Mouse (Mus musculus): ENCODE data around the gene Trip4.

Gene Trip4

DNA sequence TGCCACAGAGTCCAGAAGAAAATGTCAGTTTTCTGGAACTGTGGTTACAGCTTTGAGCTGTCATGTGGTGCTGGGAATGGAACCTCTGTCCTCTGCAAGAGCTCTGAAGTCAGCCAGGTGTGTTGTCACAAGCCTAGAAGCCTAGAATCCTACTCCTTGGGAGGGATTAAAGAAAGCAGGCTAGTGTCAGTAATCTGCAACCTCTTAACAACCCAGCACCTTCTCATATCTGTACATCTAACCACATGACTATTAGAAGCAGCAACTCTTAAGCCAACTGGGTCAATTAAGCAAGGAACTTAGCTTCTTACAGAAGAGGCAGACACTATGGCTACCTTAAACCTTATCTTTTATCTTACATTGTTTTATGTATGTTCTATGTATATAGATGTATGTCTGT lies 71.7 kb downstream of the Trip4 start:
- DNase-seq (ENCODE audit: inconsistent age in 2 of 2, low spot score in 1 of 2) = no peak

GRCm38 (mm10) chr9:65834628-65835354 lies 73.8 kb downstream of the Trip4 start:
- DNase-seq (ENCODE audit: inconsistent age in 2 of 2, low spot score in 1 of 2) = no peak

- DNase-seq (ENCODE audit: inconsistent age in 2 of 2, low spot score in 1 of 2) = no peak
Measured at GRCm38 (mm10) chr9:65833640-65834039, 75.0 kb downstream of the Trip4 start.

- DNase-seq (ENCODE audit: inconsistent age in 2 of 2, low spot score in 1 of 2) = no peak
Measured at GRCm38 (mm10) chr9:65833230-65833629, 75.4 kb downstream of the Trip4 start.

GRCm38 (mm10) chr9:65832041-65832440 lies 76.6 kb downstream of the Trip4 start:
- DNase-seq (ENCODE audit: inconsistent age in 2 of 2, low spot score in 1 of 2) = no peak

DNA sequence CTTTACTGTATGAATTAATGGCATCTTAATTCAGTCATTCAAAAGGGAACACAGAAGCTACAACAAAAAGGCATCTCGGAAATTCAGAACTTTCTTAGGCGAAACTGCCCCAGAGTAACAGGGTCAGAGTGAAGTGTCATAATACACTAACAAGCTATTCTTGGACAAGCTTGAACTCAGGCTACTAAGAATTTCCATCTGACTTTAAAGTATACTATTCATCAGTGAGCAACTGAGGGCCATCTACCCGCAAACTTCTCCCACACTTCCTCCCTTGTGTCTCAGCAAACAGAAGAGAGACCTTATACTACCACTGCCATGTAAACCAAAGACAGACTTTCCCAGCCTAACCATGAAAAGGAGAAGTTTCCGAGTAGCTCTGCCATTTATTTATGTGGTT lies 77.4 kb downstream of the Trip4 start:
- no peak for DNase-seq (ENCODE audit: inconsistent age in 2 of 2, low spot score in 1 of 2)

DNA sequence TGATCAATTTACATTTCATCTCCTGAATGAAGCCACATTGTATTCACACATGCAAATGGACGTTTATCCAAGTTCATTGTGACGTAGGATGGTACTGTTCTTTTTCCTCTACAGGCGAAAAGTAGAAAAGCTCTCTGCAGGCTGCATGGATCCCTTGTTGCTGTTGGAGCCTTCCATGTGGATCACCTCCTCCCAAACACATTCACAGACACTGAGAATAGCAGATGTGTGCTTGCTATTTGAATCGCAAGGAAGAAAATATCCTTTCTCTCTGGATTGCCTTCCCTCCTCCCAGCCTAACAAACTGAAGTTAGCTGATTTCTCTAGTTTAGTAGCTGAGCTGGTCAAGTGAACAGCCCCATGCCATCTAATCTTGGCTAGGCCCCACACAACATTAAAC lies 78.3 kb downstream of the Trip4 start:
- no peak for DNase-seq (ENCODE audit: inconsistent age in 2 of 2, low spot score in 1 of 2)

DNA sequence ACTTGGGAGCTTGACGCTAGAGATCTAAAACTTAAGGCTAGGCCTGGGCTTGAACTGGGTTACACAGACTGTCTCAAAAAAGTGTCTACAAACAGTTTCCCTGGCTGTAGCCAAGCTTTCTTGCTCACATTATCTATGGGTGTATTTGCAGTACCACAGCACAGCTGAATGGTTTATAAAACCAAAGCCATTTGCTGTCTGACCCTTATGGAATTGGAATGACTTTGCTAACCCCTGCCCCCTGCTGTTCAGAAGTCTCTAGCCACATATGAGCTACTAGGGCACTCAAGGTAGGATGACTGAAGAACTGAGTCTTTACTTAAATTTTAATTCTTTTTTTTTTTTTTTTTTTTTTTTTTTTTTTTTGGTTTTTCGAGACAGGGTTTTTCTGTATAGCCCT lies 79.2 kb downstream of the Trip4 start:
- peak; percentile 57 to 77 for DNase-seq (ENCODE audit: inconsistent age in 2 of 2, low spot score in 1 of 2)

DNA sequence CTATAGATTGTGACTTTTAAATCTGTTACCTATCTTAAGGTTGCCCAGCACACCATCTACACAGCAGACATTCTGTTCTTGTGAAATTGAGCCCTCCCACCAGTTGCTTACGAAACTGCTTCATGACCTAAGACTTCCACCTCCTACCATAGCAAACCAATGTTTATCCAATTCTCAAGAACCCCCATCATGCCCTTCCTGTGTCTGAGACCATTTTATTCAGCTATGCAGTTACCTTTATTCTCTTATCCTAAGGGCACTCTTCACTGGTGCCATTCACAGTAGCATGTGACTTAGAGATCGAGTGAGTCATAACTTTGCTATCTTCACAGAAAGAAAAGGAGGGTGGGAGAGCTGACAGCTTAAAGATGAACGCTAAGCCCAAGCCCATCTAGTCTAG lies 80.1 kb downstream of the Trip4 start:
- peak; percentile 17 to 74 for DNase-seq (ENCODE audit: inconsistent age in 2 of 2, low spot score in 1 of 2)

DNA sequence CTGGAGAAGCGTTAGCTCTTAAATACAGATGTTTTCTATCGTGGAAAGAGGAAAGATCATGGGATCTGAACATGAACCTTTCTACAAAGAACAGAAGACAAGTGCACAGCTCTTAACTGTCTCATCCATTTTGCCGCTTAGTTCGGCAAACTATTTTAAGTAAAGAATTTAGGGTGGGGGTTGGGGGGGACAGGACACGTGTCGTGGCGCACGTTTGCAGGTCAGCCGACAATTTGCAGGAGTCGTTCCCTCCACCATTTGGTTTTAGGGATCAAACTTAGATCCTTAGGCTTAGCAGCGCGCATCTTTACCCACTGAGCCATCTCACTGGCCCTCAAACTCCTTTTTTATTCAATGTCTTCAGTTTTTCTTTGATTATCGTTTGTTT lies 80.6 kb downstream of the Trip4 start:
- peak in 1 of 2 experiments; percentile 21 for DNase-seq (ENCODE audit: inconsistent age in 2 of 2, low spot score in 1 of 2)

DNA sequence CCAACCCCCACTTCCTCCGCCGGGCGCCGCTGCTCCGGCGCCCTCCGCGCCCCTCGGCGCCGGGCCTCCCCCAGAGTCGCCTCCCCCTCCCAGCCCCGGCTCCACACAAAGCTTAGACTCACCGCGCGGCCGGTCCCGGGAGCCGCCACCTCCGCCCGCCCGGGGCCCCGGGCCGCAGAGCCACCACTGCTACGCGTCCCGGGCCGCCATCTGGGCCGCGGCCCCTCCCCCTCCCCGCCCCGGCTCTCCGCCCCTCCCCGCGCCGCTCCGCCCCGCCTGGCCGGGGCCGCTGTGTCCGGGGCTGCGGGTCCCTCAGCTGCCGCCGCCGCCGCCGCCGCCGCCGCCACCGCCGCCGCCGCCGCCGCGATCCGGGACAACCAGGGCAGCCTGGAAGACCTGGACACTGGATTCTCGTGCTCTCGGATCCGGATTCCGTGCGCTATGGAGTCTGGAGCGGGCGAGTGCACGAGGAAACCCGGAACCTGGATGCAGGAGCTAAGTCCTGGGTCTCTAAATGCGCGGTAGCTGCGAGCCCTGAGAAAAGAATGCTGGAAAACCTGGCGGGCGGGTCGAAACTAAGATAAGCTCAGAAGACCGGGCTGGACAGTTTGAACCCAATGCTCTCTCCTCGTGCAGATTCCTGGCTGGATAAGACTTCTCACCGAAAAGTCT lies 81.1 kb downstream of the Trip4 start, which contains the start of gene Zfp609:
Gene Zfp609, minus strand, starts transcription at position 221 of the 672 bp plus-strand sequence.
- DNase-seq (ENCODE audit: inconsistent age in 2 of 2, low spot score in 1 of 2) = peak; percentile 94 to 98

DNA sequence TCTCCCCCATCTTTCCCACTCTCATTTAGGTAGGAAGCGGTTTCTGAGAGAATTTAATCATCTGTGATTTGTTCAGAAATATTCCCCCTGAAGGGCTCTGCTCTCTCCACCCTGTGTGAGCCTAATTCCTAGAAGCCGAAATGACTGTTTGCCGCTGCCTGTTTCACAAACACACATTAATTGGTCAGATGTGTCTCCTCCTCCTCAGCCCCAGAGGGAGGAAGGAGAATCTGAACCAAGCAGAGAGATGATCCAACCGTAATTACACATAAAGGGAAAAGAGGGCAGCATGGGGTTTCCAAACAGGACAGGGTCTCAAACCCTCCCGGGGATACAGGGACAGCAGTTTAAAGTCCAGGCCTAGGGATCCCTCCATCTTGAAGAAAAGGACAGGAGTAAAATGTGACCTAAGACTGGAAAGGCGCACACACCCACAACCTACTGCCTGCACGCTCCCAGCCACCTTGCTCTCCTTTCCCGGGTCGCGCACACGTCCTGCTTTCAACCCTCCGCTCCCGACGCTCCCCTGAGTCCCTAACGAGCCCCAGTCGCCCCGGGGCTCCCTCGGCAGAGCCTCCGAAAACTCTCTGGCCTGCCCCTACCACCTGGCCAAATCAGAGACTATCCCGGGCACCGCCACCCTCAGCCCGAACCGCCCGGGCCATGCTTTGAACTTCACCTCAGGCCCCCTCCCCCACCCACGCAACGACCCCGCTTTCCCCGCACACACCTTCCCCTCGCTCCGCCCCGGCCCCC lies 81.8 kb downstream of the Trip4 start:
- DNase-seq (ENCODE audit: inconsistent age in 2 of 2, low spot score in 1 of 2) = peak; percentile 59 to 93

DNA sequence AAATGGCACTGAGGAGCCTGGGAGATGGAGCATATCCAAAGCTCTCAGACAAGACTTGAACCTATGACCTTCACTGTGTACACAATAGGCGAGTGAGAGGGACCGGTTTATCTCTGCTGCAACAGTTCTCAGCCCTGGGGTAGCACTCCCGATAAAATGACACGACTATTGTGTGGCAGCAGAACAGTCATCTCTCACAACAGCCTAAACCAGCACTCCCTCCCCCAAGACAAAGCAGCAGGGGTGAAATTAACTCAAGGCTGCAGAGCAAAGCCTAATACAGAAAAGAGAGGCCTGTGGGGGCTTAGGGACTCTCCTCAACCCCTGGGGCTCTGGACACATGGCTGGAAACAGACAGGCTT lies 82.4 kb downstream of the Trip4 start:
- DNase-seq (ENCODE audit: inconsistent age in 2 of 2, low spot score in 1 of 2) = peak in 1 of 2 experiments; percentile 18

DNA sequence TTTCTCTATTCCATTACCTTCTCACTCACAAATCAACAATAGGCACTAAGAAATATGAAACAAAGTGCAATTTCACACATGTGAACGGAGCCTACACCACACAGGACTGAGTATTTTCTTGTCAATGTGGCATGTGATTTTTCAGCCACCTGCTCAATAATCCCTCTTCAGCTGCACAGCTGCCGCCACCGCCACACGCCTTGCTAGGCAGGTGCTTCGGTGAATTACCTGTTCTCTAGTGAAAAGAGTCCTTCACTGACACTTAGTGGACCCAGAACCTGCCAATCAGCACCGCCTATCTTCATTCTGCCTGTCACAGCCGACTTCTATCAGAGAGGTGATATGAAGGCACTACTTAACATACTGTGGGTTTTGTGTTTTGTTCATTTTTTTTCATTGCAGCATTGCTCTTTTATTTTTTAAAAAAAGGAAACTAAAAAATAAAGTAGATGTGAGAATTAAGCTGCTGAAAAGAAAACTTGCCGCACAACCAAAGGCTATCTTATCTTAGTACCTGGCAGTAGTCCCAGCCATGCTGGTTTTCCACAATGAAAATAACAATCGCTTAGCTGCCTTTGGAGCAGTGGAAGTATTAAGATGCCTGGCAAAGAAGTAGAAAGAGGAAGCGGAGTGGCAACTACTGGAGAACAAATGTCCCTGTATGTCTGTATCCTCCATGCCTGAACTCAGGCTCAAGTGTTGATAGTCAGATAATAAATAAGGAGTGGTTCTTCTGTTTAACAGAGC lies 84.7 kb downstream of the Trip4 start:
- DNase-seq (ENCODE audit: inconsistent age in 2 of 2, low spot score in 1 of 2) = peak in 1 of 2 experiments; percentile 68

DNA sequence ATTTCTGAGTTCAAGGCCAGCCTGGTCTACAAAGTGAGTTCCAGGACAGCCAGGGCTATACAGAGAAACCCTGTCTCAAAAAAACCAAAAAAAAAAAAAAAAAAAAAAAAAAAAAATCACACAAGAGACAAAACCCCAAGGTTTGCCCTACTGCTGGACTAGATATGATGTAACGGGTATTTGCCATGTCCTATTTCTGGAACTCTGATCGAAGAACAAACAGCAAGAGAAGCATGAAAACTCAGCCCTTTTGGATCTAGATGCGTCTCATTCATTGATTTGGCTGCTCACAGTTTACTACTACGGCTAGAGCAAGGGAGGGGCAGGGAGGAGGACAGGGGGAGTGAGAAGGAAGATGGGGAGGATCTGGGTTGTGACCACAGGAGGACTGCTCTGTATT lies 86.6 kb downstream of the Trip4 start:
- DNase-seq (ENCODE audit: inconsistent age in 2 of 2, low spot score in 1 of 2) = no peak

GRCm38 (mm10) chr9:65820301-65820700 lies 88.3 kb downstream of the Trip4 start:
- no peak for DNase-seq (ENCODE audit: inconsistent age in 2 of 2, low spot score in 1 of 2)

DNA sequence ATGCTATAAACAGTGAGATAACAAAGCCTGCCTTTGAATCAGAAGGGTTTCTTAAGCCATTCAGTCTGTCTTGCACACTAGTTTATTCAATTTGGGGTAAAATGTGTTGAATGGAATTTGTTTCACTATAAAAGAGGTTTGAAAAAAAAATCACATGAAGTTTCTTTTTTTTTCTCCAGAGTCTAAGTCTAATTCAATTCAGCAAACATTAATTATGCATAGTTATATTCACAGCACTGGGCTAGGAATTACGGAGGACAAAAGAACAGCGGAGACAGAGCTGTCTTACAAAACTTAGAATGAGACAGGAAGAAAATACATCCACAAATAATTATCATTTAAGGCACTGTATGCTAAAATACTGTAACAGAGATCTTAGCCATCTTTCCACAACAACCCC lies 90.2 kb downstream of the Trip4 start:
- DNase-seq (ENCODE audit: inconsistent age in 2 of 2, low spot score in 1 of 2) = no peak

DNA sequence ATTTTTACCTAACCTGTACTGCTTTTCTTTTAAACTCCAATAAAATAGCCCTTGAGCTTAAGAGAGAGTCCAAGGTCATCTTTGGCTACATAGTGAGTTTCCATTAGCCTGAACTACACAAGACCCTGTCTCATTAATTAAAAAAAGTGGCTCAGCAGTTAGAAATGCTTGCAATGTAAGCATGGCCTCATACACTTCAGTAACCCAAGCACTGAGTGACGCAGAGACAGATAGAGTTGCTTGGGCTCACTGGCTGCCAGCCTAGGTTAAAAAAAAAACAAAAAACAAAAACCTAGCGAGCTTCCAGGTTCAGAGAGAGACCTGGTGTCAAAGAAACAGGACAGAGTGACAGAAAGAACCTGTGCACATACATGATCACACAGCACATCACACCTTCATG lies 95.8 kb downstream of the Trip4 start:
- DNase-seq (ENCODE audit: inconsistent age in 2 of 2, low spot score in 1 of 2) = no peak

DNA sequence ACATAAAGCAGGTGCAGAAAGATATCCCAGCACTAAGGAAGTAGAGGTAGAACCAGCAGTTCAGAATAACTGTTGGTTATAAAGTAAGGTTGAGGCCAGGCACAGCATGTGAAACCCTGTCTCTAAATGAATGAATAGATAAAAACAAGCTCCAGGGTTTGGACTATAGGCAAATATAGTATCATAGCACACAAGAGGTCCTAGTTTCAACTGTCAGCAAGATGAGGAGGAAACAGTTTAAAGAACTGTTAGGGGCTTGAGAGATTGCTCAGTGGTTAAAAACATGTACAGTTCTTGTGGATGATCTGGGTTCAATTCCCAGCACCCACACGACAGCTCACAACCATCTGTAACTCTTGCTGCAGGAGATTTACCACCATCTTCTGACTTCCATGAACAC lies 96.8 kb downstream of the Trip4 start:
- DNase-seq (ENCODE audit: inconsistent age in 2 of 2, low spot score in 1 of 2) = no peak

DNA sequence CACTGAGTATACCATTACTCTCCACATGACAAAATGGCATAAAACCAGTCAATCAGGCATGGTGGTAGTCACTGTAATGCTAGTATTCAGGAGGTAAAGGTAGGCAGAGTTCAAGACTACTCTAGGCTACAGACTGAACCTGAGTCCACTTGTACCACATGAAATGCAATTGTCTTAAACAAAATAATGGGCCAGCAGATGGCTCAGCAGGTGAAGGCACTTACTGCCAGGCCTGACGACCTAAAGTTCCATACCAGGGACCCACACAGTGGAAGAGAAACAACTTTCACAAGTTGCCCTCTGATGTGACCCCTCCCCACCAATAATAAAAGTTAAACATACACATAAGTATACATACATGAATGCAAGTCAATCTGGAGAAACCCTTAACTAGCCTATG lies 100.8 kb downstream of the Trip4 start:
- DNase-seq (ENCODE audit: inconsistent age in 2 of 2, low spot score in 1 of 2) = no peak

DNA sequence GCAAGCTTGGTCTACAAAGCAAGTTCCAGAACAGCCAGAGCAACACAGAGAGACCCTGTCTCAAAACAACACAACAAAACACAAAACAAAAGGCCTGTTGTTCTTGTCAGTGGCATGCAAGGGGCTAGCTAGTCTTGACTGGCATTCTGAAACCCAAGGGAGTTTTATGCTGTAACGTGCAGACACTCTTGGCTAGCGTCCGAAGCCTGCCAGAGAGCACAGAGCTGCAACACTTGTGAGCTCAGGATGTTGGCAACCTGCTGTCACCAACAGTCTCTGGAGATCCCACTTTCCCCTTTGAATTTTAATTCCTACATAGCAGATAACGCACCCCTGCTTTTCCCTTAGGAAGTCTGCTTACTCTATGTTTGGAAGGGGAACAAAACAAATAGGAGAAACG lies 101.3 kb downstream of the Trip4 start:
- DNase-seq (ENCODE audit: inconsistent age in 2 of 2, low spot score in 1 of 2) = peak in 1 of 2 experiments; percentile 57
